21 mouse cellular contexts compared by ENCODE assay signal in genomic region chr5:112498921-112499917, GRCm38 (mm10). TPM values are rescaled to one million over a fixed set of nuclear protein-coding genes. Genes with fewer than 3 reads are reported as not detected.
A peak's percentile ranks its signal among the peaks of the same experiment; 100 is the strongest.
DNase-seq lines count a peak whose midpoint lies in the region; ATAC-seq and TF ChIP-seq lines count a peak whose summit lies in the region.
"Had no signal": no experiment of that assay in that cellular context is flagged by ENCODE, and none has a peak within 500 bp of the region (broad histone marks: within the 10 kb centered on the region; RNA-seq: fewer than 3 reads in every experiment).

No protein-coding gene starts in this region.

- H3K9me3 ChIP-seq in forebrain, embryonic 10.5 days, result no peaks in the 10 kb centered on the region
- no peaks in the 10 kb centered on the region for H3K9me3 ChIP-seq in forebrain, embryonic 12.5 days
- no peaks in the 10 kb centered on the region for H3K9me3 ChIP-seq in liver, embryonic 11.5 days (ENCODE audit: control insufficient read depth, low read length)
- no peaks in the 10 kb centered on the region for H3K9me3 ChIP-seq in midbrain, embryonic 13.5 days
- H3K9me3 ChIP-seq: heart, embryonic 13.5 days; hindbrain, embryonic 12.5 days; stomach, embryonic 15.5 days had no signal

- peaks cover 33% of the 10 kb centered on the region for H3K4me1 ChIP-seq in forebrain, embryonic 10.5 days
- H3K4me1 ChIP-seq in forebrain, embryonic 12.5 days, result peaks cover 30% of the 10 kb centered on the region
- peaks cover 6% of the 10 kb centered on the region for H3K4me1 ChIP-seq in liver, embryonic 11.5 days (replicated peaks; ENCODE audit: control insufficient read depth, insufficient read depth, low read length)
- H3K4me1 ChIP-seq in cortical plate, adult 2 months (ENCODE audit: control insufficient read depth, insufficient read depth, low read length), result peaks cover 17% of the 10 kb centered on the region
- peaks cover 46% of the 10 kb centered on the region for H3K4me1 ChIP-seq in midbrain, embryonic 13.5 days (replicated peaks)

- no peak for DNase-seq in forebrain, embryonic 10.5 days (ENCODE audit: extremely low spot score, low spot score)
- peak; percentile 51 for DNase-seq in liver
- no peak for DNase-seq in liver, embryonic 11.5 days (ENCODE audit: low spot score)
- DNase-seq in gastrocnemius, adult 8-10 months (ENCODE audit: low spot score in 2 of 2), result no peak
- no peak for DNase-seq in gastrocnemius, postnatal 25 days
- DNase-seq: cerebellum, adult 8-10 months; gastrocnemius, adult 2 months; kidney, adult 8-10 months had no signal

- H3K36me3 ChIP-seq in forebrain, embryonic 10.5 days (replicated peaks), result no peaks in the 10 kb centered on the region
- H3K36me3 ChIP-seq in forebrain, embryonic 12.5 days (replicated peaks), result no peaks in the 10 kb centered on the region
- H3K36me3 ChIP-seq in liver, embryonic 11.5 days (ENCODE audit: control insufficient read depth, insufficient read depth, low read length), result no peaks in the 10 kb centered on the region
- no peaks in the 10 kb centered on the region for H3K36me3 ChIP-seq in midbrain, embryonic 13.5 days
- H3K36me3 ChIP-seq: heart, embryonic 13.5 days; hindbrain, embryonic 12.5 days; stomach, embryonic 15.5 days had no signal

- H3K4me2 ChIP-seq in forebrain, embryonic 12.5 days, result no peak overlapping the region
- H3K4me2 ChIP-seq in liver, embryonic 11.5 days, result no peak overlapping the region
- no peak overlapping the region for H3K4me2 ChIP-seq in midbrain, embryonic 13.5 days (replicated peaks)
- H3K4me2 ChIP-seq: heart, embryonic 13.5 days; hindbrain, embryonic 12.5 days; stomach, embryonic 15.5 days had no signal

- H3K4me3 ChIP-seq in forebrain, embryonic 10.5 days, result no peak overlapping the region
- H3K4me3 ChIP-seq in forebrain, embryonic 12.5 days (replicated peaks), result no peak overlapping the region
- no peak overlapping the region for H3K4me3 ChIP-seq in liver, embryonic 11.5 days (ENCODE audit: low read depth, low read length)
- no peak overlapping the region for H3K4me3 ChIP-seq in cortical plate, adult 2 months (ENCODE audit: insufficient read depth, low read length)
- H3K4me3 ChIP-seq in midbrain, embryonic 13.5 days (replicated peaks), result no peak overlapping the region
- H3K4me3 ChIP-seq: gastrocnemius, adult 2 months; heart, embryonic 13.5 days; hindbrain, embryonic 12.5 days; layer of hippocampus, adult 2 months; myocyte; stomach, embryonic 15.5 days had no signal

- no peak overlapping the region for H3K9ac ChIP-seq in forebrain, embryonic 12.5 days
- H3K9ac ChIP-seq in liver, embryonic 11.5 days (ENCODE audit: low read depth, low read length), result no peak overlapping the region
- no peak overlapping the region for H3K9ac ChIP-seq in midbrain, embryonic 13.5 days (replicated peaks)
- H3K9ac ChIP-seq: heart, embryonic 13.5 days; stomach, embryonic 15.5 days had no signal

- ATAC-seq in forebrain, embryonic 12.5 days (ENCODE audit: low FRiP score), result no peak
- no peak for ATAC-seq in liver, embryonic 11.5 days (replicated peaks; ENCODE audit: low FRiP score)
- ATAC-seq in midbrain, embryonic 13.5 days, result no peak
- ATAC-seq: Patski had no signal

- no peak for TF ChIP-seq POLR2A in cortical plate, adult 2 months (IDR thresholded peaks at IDR 0.05; ENCODE audit: extremely low read depth, insufficient read depth, low read length)

- 75% methylated on average over 13 of the region's 13 CpGs for WGBS in forebrain, embryonic 10.5 days
- WGBS in forebrain, embryonic 12.5 days, result 73% methylated on average over 13 of the region's 13 CpGs
- 53% methylated on average over 13 of the region's 13 CpGs for WGBS in liver, embryonic 11.5 days
- 70% methylated on average over 13 of the region's 13 CpGs for WGBS in midbrain, embryonic 13.5 days

- no peaks in the 10 kb centered on the region for H3K27me3 ChIP-seq in forebrain, embryonic 10.5 days (ENCODE audit: poor library complexity, severe bottlenecking)
- H3K27me3 ChIP-seq in forebrain, embryonic 12.5 days, result no peaks in the 10 kb centered on the region
- H3K27me3 ChIP-seq in liver, embryonic 11.5 days (replicated peaks; ENCODE audit: control insufficient read depth, insufficient read depth, low read length), result no peaks in the 10 kb centered on the region
- H3K27me3 ChIP-seq in midbrain, embryonic 13.5 days, result 0 out of 2 replicates have a peak, but pooled peaks cover 6% of the 10 kb centered on the region
- H3K27me3 ChIP-seq: CH12.LX; hindbrain, embryonic 12.5 days; stomach, embryonic 15.5 days had no signal

- H3K27ac ChIP-seq in forebrain, embryonic 10.5 days, result 0 out of 2 replicates have a peak overlapping the region, but pooled peaks have one; percentile 3
- H3K27ac ChIP-seq in forebrain, embryonic 12.5 days, result no peak overlapping the region; the same call in 1 of the 2 replicates
- H3K27ac ChIP-seq in liver, embryonic 11.5 days (ENCODE audit: low read depth, low read length), result no peak overlapping the region
- peak overlapping the region; percentile 35; the same call in 1 of the 2 replicates for H3K27ac ChIP-seq in cortical plate, adult 2 months (ENCODE audit: insufficient read depth, low read length)
- H3K27ac ChIP-seq in midbrain, embryonic 13.5 days, result peak overlapping the region; percentile 65
- H3K27ac ChIP-seq: gastrocnemius, adult 2 months; heart, embryonic 13.5 days; macrophage; stomach, embryonic 15.5 days had no signal

- TF ChIP-seq CTCF in cortical plate, adult 2 months (IDR thresholded peaks at IDR 0.05; ENCODE audit: extremely low read depth, insufficient read depth, low read length), result no peak

RNA-seq across cellular contexts. Expression of gene Gm6588, which starts 50.0 kb away (rescaled TPM):
- polyA plus RNA-seq in forebrain, embryonic 10.5 days (2016; fragmentation: Nextera tagmentation; extraction: Ambion mirVana), result 0.06 TPM in 1 of 2 replicates, not detected in the other
- polyA plus RNA-seq in forebrain, embryonic 12.5 days (2016; fragmentation: Nextera tagmentation; extraction: Ambion mirVana), result 0.57 and 0.65 TPM in 2 replicates
- polyA plus RNA-seq in liver, embryonic 11.5 days (2014; fragmentation: Nextera tagmentation; extraction: Ambion mirVana), result not detected in 2 replicates
- polyA plus RNA-seq in cortical plate, adult 2 months (2012; rRNA removed), result not detected in 2 replicates
- polyA plus RNA-seq in midbrain, embryonic 13.5 days (2015; fragmentation: Nextera tagmentation; extraction: Ambion mirVana), result 1.5 and 1.7 TPM in 2 replicates
- not detected for total RNA-seq in gastrocnemius, adult 8-10 months (2022)
- not detected for total RNA-seq in gastrocnemius, postnatal 25 days (2021)
- total RNA-seq: CH12.LX; gastrocnemius, adult 2 months; layer of hippocampus, adult 2 months had no signal
- polyA plus RNA-seq: brain, embryonic 14.5 days; heart, embryonic 13.5 days; limb, embryonic 14.5 days; macrophage; myocyte; Patski had no signal

Comparison
In these comparisons a context has a peak if more than half of its experiments do, and no peak if none do; other contexts are left out.
1. H3K27ac ChIP-seq: peak in forebrain, embryonic 10.5 days (single experiment), cortical plate, adult 2 months (single experiment) and midbrain, embryonic 13.5 days (single experiment); none in forebrain, embryonic 12.5 days (single experiment) and liver, embryonic 11.5 days (single experiment).